In the genomic region with DNA sequence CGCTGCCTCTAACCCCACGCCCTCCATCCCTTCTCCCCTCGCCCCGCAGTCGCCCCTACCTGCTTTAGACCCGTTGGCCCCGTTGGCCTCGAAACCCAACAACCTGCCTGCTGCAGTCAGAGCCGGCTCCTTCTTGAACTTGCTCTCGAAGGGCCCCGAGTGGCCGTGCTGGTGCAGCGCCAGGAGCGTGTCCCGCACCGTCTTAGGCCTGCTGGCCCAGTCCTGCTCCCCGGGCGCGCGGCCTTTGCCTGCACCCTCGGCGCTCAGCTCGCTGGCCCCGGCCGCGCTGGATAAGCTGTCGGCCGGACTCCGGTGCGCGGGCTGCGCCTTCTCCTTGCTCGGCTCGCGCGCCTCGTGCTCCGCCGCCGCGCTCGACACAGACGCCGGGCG, we compare ENCODE assay signal across 8 mouse cellular contexts. TPM values are rescaled to one million over a fixed set of nuclear protein-coding genes. Genes with fewer than 3 reads are reported as not detected.
DNase-seq lines count a peak whose midpoint lies in the region; ATAC-seq and TF ChIP-seq lines count a peak whose summit lies in the region.

No protein-coding gene starts in this region.

- H3K9ac ChIP-seq in kidney, embryonic 15.5 days = peak overlapping the region; percentile 85
- peak overlapping the region; percentile 82 for H3K9ac ChIP-seq in CH12.LX (ENCODE audit: insufficient read depth, low read depth)

- TF ChIP-seq POLR2A in CH12.LX (IDR thresholded peaks at IDR 0.05; ENCODE audit: low read depth, low read length) = peak; percentile 40; the same call in 1 of the 2 replicates

- H3K27ac ChIP-seq in kidney, embryonic 15.5 days = peak overlapping the region; percentile 98
- peak overlapping the region; percentile 59 for H3K27ac ChIP-seq in CH12.LX (ENCODE audit: insufficient read depth, low read depth)
- peak overlapping the region; percentile 98 for H3K27ac ChIP-seq in limb, embryonic 10.5 days

- peaks cover 31% of the 10 kb centered on the region for H3K36me3 ChIP-seq in kidney, embryonic 15.5 days
- H3K36me3 ChIP-seq in CH12.LX (replicated peaks in 1 of 2; ENCODE audit: control insufficient read depth in 1 of 2, insufficient read depth in 1 of 2, low read length in 1 of 2) = peaks cover 18 to 36% of the 10 kb centered on the region in 2 experiments
- peaks cover 31% of the 10 kb centered on the region for H3K36me3 ChIP-seq in limb, embryonic 10.5 days

- no peak for ATAC-seq in kidney, embryonic 15.5 days (replicated peaks; ENCODE audit: low FRiP score)
- ATAC-seq in granulocyte monocyte progenitor cell, adult 5-6 weeks (replicated peaks; ENCODE audit: poor library complexity, severe bottlenecking) = no peak

- no peaks in the 10 kb centered on the region for H3K27me3 ChIP-seq in kidney, embryonic 15.5 days
- H3K27me3 ChIP-seq in CH12.LX (replicated peaks) = no peaks in the 10 kb centered on the region
- H3K27me3 ChIP-seq in limb, embryonic 10.5 days (ENCODE audit: low read depth, poor library complexity, severe bottlenecking) = peaks cover 4% of the 10 kb centered on the region; the same call in 1 of the 2 replicates

- TF ChIP-seq RAD21 in CH12.LX (IDR thresholded peaks at IDR 0.05; ENCODE audit: low read depth, low read length) = no peak

- TF ChIP-seq EP300 in CH12.LX (IDR thresholded peaks at IDR 0.05; ENCODE audit: low read length) = no peak

- DNase-seq in kidney, adult 8-10 months = no peak
- no peak for DNase-seq in CH12.LX (ENCODE audit: extremely low read depth)
- peak; percentile 74 for DNase-seq in cerebellum, adult 11-12 months
- DNase-seq in gastrocnemius, postnatal 14 days = peak; percentile 66
- DNase-seq in limb, embryonic 10.5 days (ENCODE audit: low spot score) = peak; percentile 71
- peak; percentile 65 for DNase-seq in naive thymus-derived CD4-positive, alpha-beta T cell, adult 2 months (ENCODE audit: low read depth)

- dilution Hi-C loops in CH12.LX (cut with MboI; ENCODE audit: extremely low pct_ligation_motif_present, extremely low pct_unique_long_range_greater_than_20kb, low sequenced_read_pairs) = no loop called here

- H3K4me2 ChIP-seq in kidney, embryonic 15.5 days = peak overlapping the region; percentile 91
- no peak overlapping the region for H3K4me2 ChIP-seq in CH12.LX (ENCODE audit: insufficient read depth, low read depth, poor library complexity, severe bottlenecking)

- peak overlapping the region; percentile 71 for H3K4me3 ChIP-seq in kidney, embryonic 15.5 days (replicated peaks)
- H3K4me3 ChIP-seq in CH12.LX (replicated peaks in 1 of 3; ENCODE audit: low read depth in 2 of 3, low read length in 2 of 3, poor library complexity in 1 of 3) = peak overlapping the region; percentile 78 to 96 (median 89)
- H3K4me3 ChIP-seq in limb, embryonic 10.5 days = peak overlapping the region; percentile 100

- intact Hi-C loops in gastrocnemius, postnatal 14 days (cut with DNase I; ENCODE audit: low total_unique reads) = loop anchor here (5.0 kb wide), 1 partner anchor 145 kb away; no protein-coding TSS in a partner anchor

- no peak for TF ChIP-seq CTCF in CH12.LX (conservative IDR thresholded peaks at IDR 0.05 in 1 of 2, IDR thresholded peaks at IDR 0.05 in 1 of 2; ENCODE audit: low read depth in 2 of 2, low read length in 2 of 2)

- H3K4me1 ChIP-seq in kidney, embryonic 15.5 days = peaks cover 54% of the 10 kb centered on the region
- peaks cover 6 to 22% of the 10 kb centered on the region in 2 experiments for H3K4me1 ChIP-seq in CH12.LX (ENCODE audit: control insufficient read depth in 1 of 2, insufficient read depth in 2 of 2)
- peaks cover 83% of the 10 kb centered on the region for H3K4me1 ChIP-seq in limb, embryonic 10.5 days

- no peaks in the 10 kb centered on the region for H3K9me3 ChIP-seq in kidney, embryonic 15.5 days (replicated peaks)
- H3K9me3 ChIP-seq in CH12.LX (replicated peaks; ENCODE audit: low read length) = no peaks in the 10 kb centered on the region
- no peaks in the 10 kb centered on the region for H3K9me3 ChIP-seq in limb, embryonic 10.5 days (replicated peaks)

- H3K79me2 ChIP-seq in CH12.LX (replicated peaks; ENCODE audit: control insufficient read depth, extremely low read depth, insufficient read depth, poor library complexity, severe bottlenecking) = peaks cover 57% of the 10 kb centered on the region

- under 1% methylated on average over 40 of the region's 45 CpGs for WGBS in kidney, embryonic 15.5 days
- WGBS in limb, embryonic 10.5 days = 1% methylated on average over 43 of the region's 45 CpGs

- in situ Hi-C loops in CH12.LX (cut with MboI; ENCODE audit: low pct_ligation_motif_present, low pct_unique_long_range_greater_than_20kb, low sequenced_read_pairs) = loop anchor here (10.0 kb wide), 1 partner anchor 332 kb away; no protein-coding TSS in a partner anchor

TF ChIP-seq in CH12.LX, 34 proteins besides CTCF, POLR2A, EP300 and RAD21:
- TF ChIP-seq RCOR1 (conservative IDR thresholded peaks at IDR 0.05; ENCODE audit: low read depth, low read length) (no peak), USF2 (conservative IDR thresholded peaks at IDR 0.05; ENCODE audit: low read depth, low read length) (no peak), JUN (IDR thresholded peaks at IDR 0.05; ENCODE audit: insufficient read depth, low read depth, low read length) (no peak), IRF4 (IDR thresholded peaks at IDR 0.05; ENCODE audit: low read depth, low read length) (no peak)
TF ChIP-seq in CH12.LX: peak in this region for 0.

RNA-seq across cellular contexts. Expression of a gene that starts 1.4 kb away (rescaled TPM):
- polyA plus RNA-seq in kidney, embryonic 15.5 days (2015; fragmentation: Nextera tagmentation; extraction: Ambion mirVana) = 12.3 and 13.3 TPM in 2 replicates
- 20.2 and 28.6 TPM in 2 replicates for total RNA-seq in CH12.LX (2012; rRNA removed)
- 30.3 and 31.2 TPM in 2 replicates for total RNA-seq in CH12.LX (2014; rRNA removed)
- polyA plus RNA-seq in CH12.LX (2012; ENCODE audit: insufficient read length, low read depth) = 17.8 and 19.9 TPM in 2 replicates
- 10 to 100 TPM; 38.7 to 45.5 TPM for total RNA-seq in gastrocnemius, postnatal 14 days (2021)
- polyA plus RNA-seq in limb, embryonic 10.5 days (2016; fragmentation: Nextera tagmentation; extraction: Ambion mirVana) = 4.2 and 4.5 TPM in 2 replicates
- total RNA-seq in granulocyte monocyte progenitor cell, adult 5-6 weeks (2014; fragmentation: Nextera tagmentation) = 112 and 113 TPM in 2 replicates
- 97.9 and 112 TPM in 2 replicates for total RNA-seq in granulocyte monocyte progenitor cell, adult 5-6 weeks (2017)

Comparison
In these comparisons a context has a peak if more than half of its experiments do, and no peak if none do; other contexts are left out.
1. DNase-seq: peak in cerebellum, adult 11-12 months (single experiment), gastrocnemius, postnatal 14 days (single experiment), limb, embryonic 10.5 days (single experiment) and naive thymus-derived CD4-positive, alpha-beta T cell, adult 2 months (single experiment); none in kidney, adult 8-10 months (0 of 2) and CH12.LX (single experiment).
2. Peak in every context shown above with its lines, with median percentiles within 50 percentile points of each other: H3K27ac ChIP-seq and H3K4me3 ChIP-seq.